8 mouse cellular contexts compared by ENCODE assay signal in genomic region chr6:36387612-36388400, GRCm38 (mm10). TPM values are rescaled to one million over a fixed set of nuclear protein-coding genes. Genes with fewer than 3 reads are reported as not detected.
A peak's percentile ranks its signal among the peaks of the same experiment; 100 is the strongest.
DNase-seq lines count a peak whose midpoint lies in the region; ATAC-seq and TF ChIP-seq lines count a peak whose summit lies in the region.

Gene Chrm2 (plus strand): TSS chr6:36388084.

- H3K9ac ChIP-seq in embryonic facial prominence, embryonic 14.5 days (ENCODE audit: low read depth, low read length) = peak within 1 kb of the TSS; percentile 56
- peak within 1 kb of the TSS; percentile 81 for H3K9ac ChIP-seq in heart, postnatal 0 days (replicated peaks; ENCODE audit: low read depth, low read length)
- H3K9ac ChIP-seq in midbrain, embryonic 14.5 days (replicated peaks; ENCODE audit: low read length) = peak within 1 kb of the TSS; percentile 39

- peak; percentile 13 for DNase-seq in layer of hippocampus, adult 11-12 months (ENCODE audit: low spot score)
- no peak for DNase-seq in layer of hippocampus, adult 9-10 months (ENCODE audit: low spot score)
- peak; percentile 23 for DNase-seq in embryonic facial prominence, embryonic 14.5 days (ENCODE audit: low spot score)
- peak; percentile 57 for DNase-seq in heart, postnatal 0 days (ENCODE audit: low spot score)
- DNase-seq in left cerebral cortex, adult 8-10 months (ENCODE audit: low spot score in 2 of 2) = peak; percentile 36 to 39
- DNase-seq in midbrain, embryonic 14.5 days = peak; percentile 79
- no peak for DNase-seq in natural killer cell, adult 2 months (ENCODE audit: low spot score in 2 of 2)

- TF ChIP-seq EP300 in heart, postnatal 0 days (IDR thresholded peaks at IDR 0.05; ENCODE audit: low read depth) = no peak

- peak within 1 kb of the TSS; percentile 94 for H3K4me2 ChIP-seq in embryonic facial prominence, embryonic 14.5 days (ENCODE audit: low read depth, low read length)
- peak within 1 kb of the TSS; percentile 90 for H3K4me2 ChIP-seq in heart, postnatal 0 days (ENCODE audit: low read depth, low read length)
- H3K4me2 ChIP-seq in midbrain, embryonic 14.5 days (ENCODE audit: low read length) = peak within 1 kb of the TSS; percentile 96

- peaks cover 9% of the 10 kb centered on the region; the same call in 1 of the 2 replicates for H3K4me1 ChIP-seq in embryonic facial prominence, embryonic 14.5 days (ENCODE audit: control insufficient read depth, insufficient read depth, low read length)
- H3K4me1 ChIP-seq in heart, postnatal 0 days (ENCODE audit: control insufficient read depth, insufficient read depth) = peaks cover 14% of the 10 kb centered on the region; the same call in 1 of the 2 replicates
- H3K4me1 ChIP-seq in midbrain, embryonic 14.5 days (ENCODE audit: control insufficient read depth, insufficient read depth, low read length) = 0 out of 2 replicates have a peak, but pooled peaks cover 4% of the 10 kb centered on the region

- no peak within 1 kb of the TSS for H3K27ac ChIP-seq in embryonic facial prominence, embryonic 14.5 days (replicated peaks; ENCODE audit: low read depth, low read length)
- H3K27ac ChIP-seq in heart, postnatal 0 days (ENCODE audit: low read depth) = peak within 1 kb of the TSS; percentile 81
- peak within 1 kb of the TSS; percentile 55 for H3K27ac ChIP-seq in midbrain, embryonic 14.5 days (replicated peaks; ENCODE audit: low read depth, low read length)

- ATAC-seq in embryonic facial prominence, embryonic 14.5 days (ENCODE audit: low read depth) = no peak
- ATAC-seq in heart, postnatal 0 days (ENCODE audit: insufficient read depth, low read depth) = peak; percentile 55
- peak; percentile 63 for ATAC-seq in midbrain, embryonic 14.5 days (ENCODE audit: low FRiP score, low TSS enrichment)
- ATAC-seq in inflammation-experienced regulatory T-cells, adult 6 months = no peak

- H3K36me3 ChIP-seq in embryonic facial prominence, embryonic 14.5 days (ENCODE audit: control insufficient read depth, insufficient read depth, low read length) = no peaks in the 10 kb centered on the region
- H3K36me3 ChIP-seq in heart, postnatal 0 days (replicated peaks; ENCODE audit: control insufficient read depth, insufficient read depth, low read length) = no peaks in the 10 kb centered on the region
- no peaks in the 10 kb centered on the region for H3K36me3 ChIP-seq in midbrain, embryonic 14.5 days (ENCODE audit: control insufficient read depth, insufficient read depth, low read length)

- H3K9me3 ChIP-seq in embryonic facial prominence, embryonic 14.5 days (ENCODE audit: control insufficient read depth, low read length) = no peaks in the 10 kb centered on the region
- H3K9me3 ChIP-seq in heart, postnatal 0 days (replicated peaks; ENCODE audit: control insufficient read depth, low read length) = no peaks in the 10 kb centered on the region
- H3K9me3 ChIP-seq in midbrain, embryonic 14.5 days (ENCODE audit: control insufficient read depth, low read length) = no peaks in the 10 kb centered on the region

- 3% methylated on average over 27 of the region's 30 CpGs for WGBS in embryonic facial prominence, embryonic 14.5 days
- 2% methylated on average over 30 of the region's 30 CpGs for WGBS in heart, postnatal 0 days
- WGBS in midbrain, embryonic 14.5 days = 1% methylated on average over 30 of the region's 30 CpGs

- no peak for TF ChIP-seq CTCF in heart, postnatal 0 days (IDR thresholded peaks at IDR 0.05; ENCODE audit: low read depth)

- peaks cover 35% of the 10 kb centered on the region for H3K27me3 ChIP-seq in embryonic facial prominence, embryonic 14.5 days (replicated peaks; ENCODE audit: control insufficient read depth, insufficient read depth, low read length)
- H3K27me3 ChIP-seq in heart, postnatal 0 days (ENCODE audit: control insufficient read depth, insufficient read depth, low read length) = no peaks in the 10 kb centered on the region
- H3K27me3 ChIP-seq in midbrain, embryonic 14.5 days (ENCODE audit: control insufficient read depth, insufficient read depth, low read length) = peaks cover 24% of the 10 kb centered on the region; the same call in 1 of the 2 replicates

- H3K4me3 ChIP-seq in embryonic facial prominence, embryonic 14.5 days (ENCODE audit: low read depth, low read length) = peak within 1 kb of the TSS; percentile 52
- H3K4me3 ChIP-seq in heart, postnatal 0 days (ENCODE audit: low read depth, low read length) = peak within 1 kb of the TSS; percentile 59
- peak within 1 kb of the TSS; percentile 56 for H3K4me3 ChIP-seq in midbrain, embryonic 14.5 days (replicated peaks; ENCODE audit: low read depth, low read length)

RNA-seq across cellular contexts. Expression of gene Chrm2, which starts in this region (rescaled TPM):
- 1.4 and 1.8 TPM in 2 replicates for polyA plus RNA-seq in embryonic facial prominence, embryonic 14.5 days (2014; fragmentation: Nextera tagmentation; extraction: Ambion mirVana)
- total RNA-seq in heart, postnatal 0 days (2014; rRNA removed; ENCODE audit: low replicate concordance) = 37.0 and 56.3 TPM in 2 replicates
- 14.8 and 21.4 TPM in 2 replicates for polyA plus RNA-seq in heart, postnatal 0 days (2015; fragmentation: Nextera tagmentation; extraction: Ambion mirVana)
- total RNA-seq in left cerebral cortex, adult 8-10 months (2022) = 10 to 100 TPM; 10.2 to 15.9 (median 13.6) TPM
- 7.0 and 7.8 TPM in 2 replicates for polyA plus RNA-seq in midbrain, embryonic 14.5 days (2014; fragmentation: Nextera tagmentation; extraction: Ambion mirVana)
- under 1 TPM in 1 of 3 experiments, not detected in 2; 0.05 TPM for polyA plus RNA-seq in inflammation-experienced regulatory T-cells, adult 6 months (2017; shearing (Covaris generic))

Comparison
In these comparisons a context has a peak if more than half of its experiments do, and no peak if none do; other contexts are left out.
1. DNase-seq: peak in layer of hippocampus, adult 11-12 months (single experiment), embryonic facial prominence, embryonic 14.5 days (single experiment), heart, postnatal 0 days (single experiment), left cerebral cortex, adult 8-10 months (2 of 2) and midbrain, embryonic 14.5 days (single experiment); none in layer of hippocampus, adult 9-10 months (single experiment) and natural killer cell, adult 2 months (0 of 2).
2. ATAC-seq: peak in heart, postnatal 0 days (single experiment) and midbrain, embryonic 14.5 days (single experiment); none in embryonic facial prominence, embryonic 14.5 days (single experiment) and inflammation-experienced regulatory T-cells, adult 6 months (single experiment).
3. Peak in every context shown above with its lines, with median percentiles within 50 percentile points of each other: H3K4me2 ChIP-seq, H3K4me3 ChIP-seq and H3K9ac ChIP-seq.